Mouse (Mus musculus): ENCODE data around the gene Klk1b5.
A peak's percentile ranks its signal among the peaks of the same experiment; 100 is the strongest.
"Not testable (repeated sequence)": the region's sequence is repeated elsewhere in the genome, so short reads cannot be mapped to it uniquely, and the experiment has no call there.

Klk1b5 gene

GRCm38 (mm10) chr7:44215645-44216044 lies at the start of gene Klk1b5:
Klk1b5 (plus strand) TSS chr7:44215945.
- no peak for ATAC-seq (ENCODE audit: low TSS enrichment)

- ATAC-seq (ENCODE audit: low TSS enrichment): no peak
Observed at GRCm38 (mm10) chr7:44179299-44180045, 36.3 kb upstream of the Klk1b5 start.

GRCm38 (mm10) chr7:44186516-44186915 lies 29.2 kb upstream of the Klk1b5 start:
- ATAC-seq (ENCODE audit: low TSS enrichment): not testable (repeated sequence)

GRCm38 (mm10) chr7:44187936-44188335 lies 27.8 kb upstream of the Klk1b5 start, which contains the start of gene Klk1b24:
Klk1b24 (plus strand) TSS chr7:44188236.
- not testable (repeated sequence) for ATAC-seq (ENCODE audit: low TSS enrichment)

GRCm38 (mm10) chr7:44193466-44193865 lies 22.3 kb upstream of the Klk1b5 start:
- not testable (repeated sequence) for ATAC-seq (ENCODE audit: low TSS enrichment)

- ATAC-seq (ENCODE audit: low TSS enrichment): no peak
Observed at GRCm38 (mm10) chr7:44197891-44198290, 17.9 kb upstream of the Klk1b5 start, which contains the start of gene Klk1b3. Klk1b3 (plus strand) TSS chr7:44198191.

GRCm38 (mm10) chr7:44207135-44207534 lies 8.6 kb upstream of the Klk1b5 start, which contains the start of gene Klk1b4:
Klk1b4 (plus strand) TSS chr7:44207435.
- not testable (repeated sequence) for ATAC-seq (ENCODE audit: low TSS enrichment)

- ATAC-seq (ENCODE audit: low TSS enrichment): no peak
Observed at GRCm38 (mm10) chr7:44208307-44208706, 7.4 kb upstream of the Klk1b5 start.

GRCm38 (mm10) chr7:44221601-44222000 lies 5.9 kb downstream of the Klk1b5 start:
- ATAC-seq (ENCODE audit: low TSS enrichment): not testable (repeated sequence)

GRCm38 (mm10) chr7:44222335-44222734 lies 6.6 kb downstream of the Klk1b5 start:
- ATAC-seq (ENCODE audit: low TSS enrichment): not testable (repeated sequence)

GRCm38 (mm10) chr7:44225076-44225475 lies 9.3 kb downstream of the Klk1b5 start, which contains the start of gene Klk1:
Klk1 (plus strand) TSS chr7:44225360.
- ATAC-seq (ENCODE audit: low TSS enrichment): no peak

GRCm38 (mm10) chr7:44235909-44236308 lies 20.2 kb downstream of the Klk1b5 start, which contains the start of gene Gm36864:
Gm36864 (plus strand) TSS chr7:44236177.
- ATAC-seq (ENCODE audit: low TSS enrichment): no peak

GRCm38 (mm10) chr7:44239913-44240312 lies 24.2 kb downstream of the Klk1b5 start:
- ATAC-seq (ENCODE audit: low TSS enrichment): no peak

- ATAC-seq (ENCODE audit: low TSS enrichment): peak; percentile 23; the same call in 1 of the 2 replicates
Observed at GRCm38 (mm10) chr7:44240712-44241111, 25.0 kb downstream of the Klk1b5 start.

- peak; percentile 68; the same call in 1 of the 2 replicates for ATAC-seq (ENCODE audit: low TSS enrichment)
Observed at GRCm38 (mm10) chr7:44241163-44241562, 25.4 kb downstream of the Klk1b5 start.

- ATAC-seq (ENCODE audit: low TSS enrichment): no peak
Observed at GRCm38 (mm10) chr7:44244080-44244479, 28.3 kb downstream of the Klk1b5 start.

GRCm38 (mm10) chr7:44246055-44246983 lies 30.6 kb downstream of the Klk1b5 start, which contains the start of the genes 1700028J19Rik and 2410002F23Rik:
1700028J19Rik (minus strand) TSS chr7:44246695.
2410002F23Rik (plus strand) TSS chr7:44246722.
- peak; percentile 87 for ATAC-seq (ENCODE audit: low TSS enrichment)

- peak; percentile 29; the same call in 1 of the 2 replicates for ATAC-seq (ENCODE audit: low TSS enrichment)
Observed at GRCm38 (mm10) chr7:44246984-44247470, 31.3 kb downstream of the Klk1b5 start.

GRCm38 (mm10) chr7:44247971-44248370 lies 32.2 kb downstream of the Klk1b5 start:
- no peak for ATAC-seq (ENCODE audit: low TSS enrichment)

GRCm38 (mm10) chr7:44249248-44249647 lies 33.5 kb downstream of the Klk1b5 start:
- no peak for ATAC-seq (ENCODE audit: low TSS enrichment)

- not testable (repeated sequence) for ATAC-seq (ENCODE audit: low TSS enrichment)
Observed at GRCm38 (mm10) chr7:44250732-44251275, 35.1 kb downstream of the Klk1b5 start.

Data from frontal cortex, adult (tissue).